Mouse (Mus musculus) lung, postnatal 0 days (tissue): ENCODE measurements at regions not wholly inside any gene's neighbourhood (a gene's known extent, or its start where the extent isn't known, plus 50 kb on each side); places are given as distances from the start of the nearest gene placed in this dataset.

Experiments
- CTCF ChIP-seq: IDR thresholded peaks from 2 replicates; pipeline ENCODE4 v1.5.1; 2016; ENCODE audit warnings: antibody characterized with exemption, mild to moderate bottlenecking
- EP300 ChIP-seq: IDR thresholded peaks from 2 replicates; pipeline ENCODE4 v1.6.1; 2016; ENCODE audit warnings: antibody characterized with exemption, mild to moderate bottlenecking, control low read depth

DNA sequence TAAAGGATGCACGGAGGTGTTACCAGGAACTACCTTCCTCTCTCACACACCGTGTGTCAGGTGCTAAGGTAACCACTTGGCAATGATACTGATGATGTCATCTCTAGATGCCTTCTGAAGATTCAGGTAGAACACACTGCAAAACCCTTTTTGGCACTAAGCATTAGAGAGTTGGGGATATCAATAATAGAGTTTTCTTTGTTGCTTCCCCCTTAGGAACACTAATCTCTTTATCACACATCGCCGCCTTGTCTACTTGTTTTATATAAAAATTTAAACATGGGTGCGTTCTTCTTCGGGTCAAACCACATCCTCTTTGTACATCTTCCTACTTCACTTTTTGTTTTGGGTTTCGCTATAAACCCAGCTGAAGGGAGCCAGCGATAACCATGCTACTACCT lies 346.4 kb downstream of the Cog6 start:
- no peak for TF ChIP-seq CTCF
- TF ChIP-seq EP300, result no peak
